Mouse (Mus musculus) lung, adult 18-20 months (tissue): ENCODE measurements around the gene D11Wsu47e.
"Not testable (repeated sequence)": the region's sequence is repeated elsewhere in the genome, so short reads cannot be mapped to it uniquely, and the experiment has no call there.

Source experiments
- DNase-seq, 2 experiments: peaks; one replicate each; pipeline ENCODE4 v3.0.0; 2022; ENCODE audit warnings: mixed read lengths in 2 of 2

D11Wsu47e gene

GRCm38 (mm10) chr11:113683957-113684706 is at the start of gene D11Wsu47e, which contains the start of gene Fam104a:
D11Wsu47e (plus strand) TSS chr11:113684412.
Fam104a (minus strand) TSS chr11:113684155.
- DNase-seq = peak; percentile 95 to 97

DNA sequence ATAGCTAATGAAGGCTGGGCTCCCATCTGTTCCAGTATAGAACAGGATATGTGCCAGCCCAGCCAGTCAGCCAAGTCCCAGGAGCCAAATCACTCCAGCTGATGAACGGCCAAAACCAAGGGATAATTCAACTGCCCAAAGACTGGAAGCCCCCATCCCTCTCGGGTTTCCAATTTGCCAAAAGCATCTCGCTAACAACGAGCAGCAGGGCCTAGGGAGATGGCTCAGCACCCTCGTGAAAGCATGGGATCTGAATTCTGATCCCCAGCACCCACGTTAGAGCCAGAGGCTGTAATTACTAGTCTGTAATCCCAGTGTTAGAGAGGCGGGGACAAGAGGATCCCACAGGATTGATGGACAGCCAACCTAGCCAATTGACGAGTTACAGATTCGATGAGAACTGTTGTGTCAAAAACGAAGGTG is 49.5 kb upstream of the D11Wsu47e start:
- DNase-seq = no peak

DNA sequence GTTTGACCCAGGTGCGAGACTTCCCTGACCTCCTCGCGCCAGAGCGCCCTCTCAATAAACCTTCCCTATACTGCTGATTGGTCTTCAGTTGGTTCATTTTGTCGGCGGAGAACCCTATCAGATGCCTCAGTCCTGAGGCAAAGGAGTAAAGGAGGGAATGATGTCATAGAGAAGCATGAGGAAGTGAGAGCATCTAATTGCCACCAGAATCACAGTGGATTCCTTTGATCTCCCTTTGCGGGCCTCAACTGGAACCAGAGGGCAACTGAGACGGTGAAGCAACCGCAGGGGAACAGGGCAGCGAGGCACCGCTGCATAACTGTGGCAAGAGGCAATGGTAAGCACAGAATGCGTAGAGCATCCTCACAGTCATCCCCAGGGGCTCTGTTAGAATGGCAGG is 45.5 kb upstream of the D11Wsu47e start:
- DNase-seq = no peak

DNA sequence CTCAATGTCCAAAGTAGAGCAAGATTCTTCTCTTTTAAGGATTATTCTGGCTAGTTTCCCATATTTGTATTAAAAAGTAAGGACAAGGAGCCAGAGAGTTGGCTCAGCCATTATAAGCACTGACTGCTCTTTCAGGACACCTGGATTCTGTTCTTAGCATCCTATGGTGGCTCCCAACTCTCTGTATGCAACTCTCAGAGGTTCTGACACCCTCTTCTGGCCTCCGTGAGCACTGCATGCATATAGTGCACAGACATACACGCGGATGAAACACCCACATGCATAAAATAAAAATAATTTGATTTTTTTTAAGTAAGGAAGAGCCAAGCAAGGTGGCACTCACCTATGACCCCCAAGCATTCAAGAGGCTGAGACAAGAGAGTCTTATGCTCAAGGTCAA is 39.0 kb upstream of the D11Wsu47e start:
- DNase-seq = no peak

GRCm38 (mm10) chr11:113648152-113648551 is 36.1 kb upstream of the D11Wsu47e start:
- DNase-seq = peak; percentile 75 to 82

GRCm38 (mm10) chr11:113648690-113649352 is 35.4 kb upstream of the D11Wsu47e start, which contains the start of gene Cog1:
Cog1 (plus strand) TSS chr11:113649169.
- DNase-seq = no peak

GRCm38 (mm10) chr11:113649353-113650210 is 34.6 kb upstream of the D11Wsu47e start, which contains the start of gene Slc39a11:
Slc39a11 (minus strand) TSS chr11:113650079.
- peak; percentile 46 to 58 for DNase-seq

DNA sequence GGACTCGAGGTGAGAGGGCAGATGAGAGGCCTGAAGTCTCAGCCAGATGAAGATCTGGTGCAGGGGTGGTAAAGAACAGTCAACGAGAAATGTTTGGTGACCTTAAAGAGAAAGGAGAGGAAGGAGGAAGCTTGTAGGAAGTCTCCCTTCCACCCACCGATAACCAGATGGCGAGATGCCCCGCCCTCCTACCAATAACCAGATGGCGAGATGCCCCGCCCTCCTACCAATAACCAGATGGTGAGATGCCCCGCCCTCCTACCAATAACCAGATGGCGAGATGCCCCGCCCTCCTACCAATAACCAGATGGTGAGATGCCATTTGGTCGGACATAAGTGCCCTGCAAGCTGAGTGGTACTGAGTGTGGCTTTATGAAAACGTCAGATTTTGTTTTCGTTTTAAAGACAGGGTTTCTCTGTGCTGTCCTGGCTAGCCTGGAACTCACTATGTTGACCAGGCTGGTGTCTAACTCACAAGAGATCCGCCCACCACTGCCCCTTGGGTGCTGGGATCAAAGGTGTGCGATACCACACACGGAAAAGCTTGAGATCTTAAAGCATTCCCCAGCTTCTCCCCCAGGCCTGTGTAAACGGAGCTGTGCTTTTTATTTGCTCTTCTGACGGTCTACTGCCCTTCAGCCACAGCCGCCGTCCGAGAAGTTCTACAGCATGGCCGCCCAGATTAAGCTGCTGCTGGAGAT is 32.9 kb upstream of the D11Wsu47e start:
- DNase-seq = no peak

- DNase-seq = peak in 1 of 2 experiments; percentile 43
Measured at GRCm38 (mm10) chr11:113651907-113652273, 32.3 kb upstream of the D11Wsu47e start.

DNA sequence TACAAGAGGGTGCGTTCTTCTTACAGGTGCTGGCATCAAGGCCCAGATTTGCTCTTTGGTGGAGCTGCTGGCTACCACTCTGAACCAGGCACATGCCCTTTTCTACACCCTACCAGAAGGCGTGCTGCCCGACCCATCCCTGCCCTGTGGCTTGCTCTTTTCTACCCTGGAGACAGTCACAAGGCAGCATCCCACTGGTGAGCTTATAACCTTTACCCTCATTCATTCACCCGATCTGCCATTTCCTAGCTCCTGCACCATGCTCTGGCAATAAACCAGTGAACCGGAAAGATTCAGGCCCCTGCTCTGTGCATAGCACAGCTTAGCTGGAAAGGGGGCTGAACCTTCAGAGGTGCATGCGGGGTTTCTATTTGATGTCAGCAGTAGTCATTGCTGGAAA is 31.7 kb upstream of the D11Wsu47e start:
- no peak for DNase-seq

DNA sequence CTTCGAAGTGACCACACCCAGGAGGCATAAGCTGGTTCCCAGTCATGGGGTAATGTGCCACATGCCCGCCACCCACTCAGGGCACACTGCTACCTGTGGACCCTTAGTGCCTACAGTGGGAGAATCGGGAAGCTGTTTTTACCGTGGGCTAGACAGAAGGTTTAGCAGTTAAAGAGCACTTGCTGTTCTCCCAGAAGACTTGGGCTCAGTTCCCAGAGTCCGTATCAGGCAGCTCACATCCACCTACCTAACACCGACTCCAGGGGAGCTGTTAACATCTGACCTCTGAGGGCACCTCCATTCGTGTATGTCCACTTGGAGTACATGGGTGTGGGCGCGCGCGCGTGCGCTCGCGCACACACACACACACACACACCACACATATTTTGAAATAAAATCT is 30.1 kb upstream of the D11Wsu47e start:
- DNase-seq = no peak

- DNase-seq = peak; percentile 40 to 46
Measured at GRCm38 (mm10) chr11:113654561-113655270, 29.5 kb upstream of the D11Wsu47e start.

DNA sequence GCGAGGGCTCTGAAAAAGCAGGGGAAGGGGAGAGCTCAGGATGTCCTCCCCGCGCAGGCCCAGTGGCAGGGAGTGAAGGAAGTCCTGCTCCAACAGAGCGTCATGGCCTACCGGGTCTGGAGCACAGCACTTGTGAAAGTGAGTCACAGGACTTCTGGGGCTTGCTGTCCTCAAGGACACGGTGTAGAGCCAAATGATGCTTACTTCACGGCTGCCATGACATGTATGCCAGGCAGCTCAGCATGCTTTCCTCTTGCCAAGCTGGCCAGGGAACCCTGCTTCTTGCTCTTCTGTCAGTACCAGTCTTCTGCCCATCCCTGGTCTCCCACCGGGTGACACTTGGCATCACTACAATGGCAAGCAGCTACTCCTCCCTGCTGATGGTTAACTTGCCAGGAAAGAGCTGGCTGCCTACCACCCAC is 27.7 kb upstream of the D11Wsu47e start:
- no peak for DNase-seq

- DNase-seq = no peak
Measured at GRCm38 (mm10) chr11:113657221-113657620, 27.0 kb upstream of the D11Wsu47e start.

DNA sequence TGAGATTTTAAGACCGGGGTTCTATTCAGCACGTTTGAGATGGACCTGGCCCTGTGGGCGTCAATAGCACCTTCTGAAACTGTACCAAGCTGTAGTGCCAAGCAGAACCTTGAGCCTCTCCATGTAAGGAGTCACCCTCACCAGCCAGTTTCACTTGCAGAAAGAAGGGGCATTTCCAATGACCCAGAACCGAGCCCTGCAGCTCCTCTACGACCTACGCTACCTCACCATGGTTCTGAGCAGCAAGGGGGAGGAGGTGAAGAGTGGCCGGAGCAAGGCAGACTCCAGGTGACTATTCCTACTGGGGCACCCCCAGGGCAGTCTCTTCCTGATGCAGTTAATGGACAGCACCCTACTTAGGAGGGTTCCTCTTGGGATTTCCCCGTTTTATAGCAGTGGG is 25.9 kb upstream of the D11Wsu47e start:
- no peak for DNase-seq

- no peak for DNase-seq
Measured at GRCm38 (mm10) chr11:113658763-113659162, 25.4 kb upstream of the D11Wsu47e start.

DNA sequence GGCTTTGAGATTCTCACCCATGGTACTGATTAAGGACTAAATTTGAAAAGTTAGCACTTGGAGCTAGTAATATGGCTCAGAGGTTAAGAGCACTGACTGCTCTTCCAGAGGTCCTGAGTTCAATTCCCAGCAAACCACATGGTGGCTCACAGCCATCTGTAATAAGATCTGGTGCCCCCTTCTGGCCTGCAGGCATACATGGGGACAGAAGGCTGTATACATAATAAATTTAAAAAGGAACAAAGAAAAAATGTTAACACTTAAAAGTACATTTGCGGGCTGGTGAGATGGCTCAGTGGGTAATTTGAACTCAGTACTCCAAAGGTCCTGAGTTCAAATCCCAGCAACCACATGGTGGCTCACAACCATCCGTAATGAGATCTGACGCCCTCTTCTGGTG is 24.0 kb upstream of the D11Wsu47e start:
- DNase-seq = not testable (repeated sequence)

DNA sequence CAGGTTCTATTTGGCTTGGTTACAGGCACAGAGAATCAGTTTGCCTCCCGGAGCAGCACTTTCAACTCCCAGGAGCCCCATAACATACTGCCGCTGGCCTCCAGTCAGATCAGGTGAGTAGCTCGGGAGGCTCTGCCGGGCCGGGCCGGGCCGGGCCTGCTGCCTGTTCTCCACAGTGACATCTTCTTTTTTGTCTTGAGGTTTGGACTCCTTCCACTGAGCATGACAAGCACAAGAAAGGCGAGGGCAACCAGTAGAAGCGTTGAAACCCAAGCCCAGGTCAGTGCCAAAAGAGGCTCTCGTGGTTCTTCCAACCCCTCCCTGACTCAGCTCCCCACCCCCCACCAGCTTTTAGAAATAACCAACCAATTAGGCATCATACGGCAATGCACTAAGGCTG is 23.3 kb upstream of the D11Wsu47e start:
- no peak for DNase-seq

GRCm38 (mm10) chr11:113661835-113662351 is 22.3 kb upstream of the D11Wsu47e start:
- DNase-seq = no peak

GRCm38 (mm10) chr11:113664279-113664678 is 19.9 kb upstream of the D11Wsu47e start:
- DNase-seq = no peak

DNA sequence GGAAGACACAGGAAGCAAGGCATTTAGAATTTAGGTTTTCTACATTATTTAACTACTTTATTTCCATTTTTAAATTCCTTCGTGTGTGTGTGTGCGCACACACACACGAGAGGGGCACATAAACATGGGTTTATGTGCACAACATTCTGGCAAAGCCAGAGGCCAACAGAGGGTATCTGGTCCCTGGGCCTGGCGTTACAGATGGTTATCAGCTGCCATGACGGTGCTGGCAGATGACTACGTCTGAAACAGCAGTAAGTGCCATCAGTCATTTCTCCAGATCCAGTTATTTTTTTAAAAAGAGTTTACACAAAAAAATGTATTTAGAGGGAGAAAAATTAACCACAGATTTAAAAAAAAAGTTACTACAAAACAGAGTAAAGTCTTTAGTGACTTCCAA is 18.0 kb upstream of the D11Wsu47e start:
- no peak for DNase-seq

DNA sequence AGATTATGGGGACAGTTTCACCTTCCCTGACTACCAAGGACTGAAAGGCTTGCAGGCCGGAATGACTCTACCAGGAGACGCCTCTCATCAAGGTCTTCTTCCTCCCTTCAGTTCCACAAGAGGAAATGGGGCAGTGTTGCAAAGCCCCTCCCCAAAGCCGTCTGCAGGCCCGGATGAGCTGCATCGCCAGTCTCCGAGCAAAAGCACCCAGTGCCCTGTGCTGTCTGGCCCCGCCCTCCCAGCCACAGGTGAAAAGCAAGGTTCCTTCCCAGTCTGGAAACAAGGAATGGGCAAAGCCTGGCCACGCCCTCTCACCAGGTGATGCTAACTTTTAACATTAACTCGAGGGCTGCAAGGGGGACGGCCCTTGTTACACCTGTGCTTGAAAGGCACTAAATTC is 17.6 kb upstream of the D11Wsu47e start:
- peak; percentile 35 to 46 for DNase-seq
